Mouse (Mus musculus): Measurements from ENCODE around the gene Ntpcr.

Ntpcr gene

DNA sequence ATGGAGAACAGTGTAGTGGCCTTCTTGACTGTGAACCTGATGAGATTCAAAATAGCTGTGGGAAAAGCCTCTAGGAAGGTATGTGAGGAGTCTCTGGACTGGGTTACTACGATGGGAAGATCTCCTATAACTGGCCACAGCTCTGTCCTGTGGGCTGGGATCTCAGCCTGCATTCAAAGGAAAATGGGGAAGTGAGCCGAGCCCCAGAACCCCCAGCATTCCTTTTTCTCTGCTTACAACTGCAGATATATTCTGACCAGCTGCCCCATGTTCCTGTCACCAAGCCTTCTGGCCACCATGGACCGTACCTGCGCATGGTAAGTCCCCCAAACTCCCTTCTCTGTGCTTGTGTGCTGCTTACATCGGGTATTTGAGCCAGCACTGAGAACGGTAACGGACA, at the start of gene Ntpcr:
Gene Ntpcr, plus strand, starts transcription at position 218 of the 400 bp plus-strand sequence.
- no peak for DNase-seq (ENCODE audit: low read depth, low spot score)

- no peak for DNase-seq (ENCODE audit: low read depth, low spot score)
Observed at GRCm38 (mm10) chr8:125680851-125681408, 48.8 kb upstream of the Ntpcr start.

- no peak for DNase-seq (ENCODE audit: low read depth, low spot score)
Observed at GRCm38 (mm10) chr8:125685216-125685760, 44.5 kb upstream of the Ntpcr start.

GRCm38 (mm10) chr8:125686221-125686865, 43.4 kb upstream of the Ntpcr start:
- DNase-seq (ENCODE audit: low read depth, low spot score) = no peak

GRCm38 (mm10) chr8:125690166-125690915, 39.4 kb upstream of the Ntpcr start:
- no peak for DNase-seq (ENCODE audit: low read depth, low spot score)

DNA sequence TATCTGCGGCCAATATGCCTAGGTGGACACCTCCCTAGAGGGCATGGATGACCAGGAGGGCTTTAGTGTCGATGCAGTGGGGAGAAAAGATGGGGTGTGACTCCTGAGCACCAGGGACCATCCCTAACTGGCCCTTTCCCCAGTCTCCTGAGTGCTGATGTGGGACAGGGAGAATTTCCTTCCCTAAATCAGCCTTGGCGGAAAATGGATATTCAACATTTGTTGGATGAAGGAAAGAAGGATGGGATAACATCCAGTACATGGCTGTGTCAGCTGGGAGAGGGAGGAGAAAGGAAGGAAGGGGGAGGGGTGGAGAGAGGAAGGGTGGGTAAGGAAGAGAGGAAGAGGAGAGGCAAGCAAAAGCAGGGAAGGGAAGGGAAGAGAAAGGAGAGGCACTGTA, 38.8 kb upstream of the Ntpcr start:
- DNase-seq (ENCODE audit: low read depth, low spot score) = no peak

GRCm38 (mm10) chr8:125692447-125692846, 37.3 kb upstream of the Ntpcr start:
- DNase-seq (ENCODE audit: low read depth, low spot score) = no peak

- DNase-seq (ENCODE audit: low read depth, low spot score) = no peak
Observed at GRCm38 (mm10) chr8:125693197-125693596, 36.6 kb upstream of the Ntpcr start.

DNA sequence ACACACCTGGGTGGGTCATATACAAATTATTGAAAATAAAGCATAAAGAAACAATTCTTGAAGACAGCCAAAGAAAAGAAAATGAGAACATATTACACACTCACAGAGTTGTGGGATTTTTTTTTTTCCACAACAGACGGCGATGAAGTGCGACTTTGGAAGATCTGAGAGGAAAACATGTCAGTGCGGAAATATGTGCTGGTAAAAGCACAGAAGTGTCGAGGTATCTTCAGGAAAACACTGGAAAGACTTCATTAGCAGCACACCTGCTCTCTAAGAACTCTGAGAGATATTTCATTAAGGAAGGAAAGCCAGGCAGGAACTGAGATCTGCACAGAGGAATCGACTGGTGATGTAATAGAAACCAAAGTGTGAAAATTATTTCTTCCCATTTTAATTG, 33.8 kb upstream of the Ntpcr start:
- no peak for DNase-seq (ENCODE audit: low read depth, low spot score)

GRCm38 (mm10) chr8:125699391-125700025, 30.3 kb upstream of the Ntpcr start:
- DNase-seq (ENCODE audit: low read depth, low spot score) = no peak

- no peak for DNase-seq (ENCODE audit: low read depth, low spot score)
Observed at GRCm38 (mm10) chr8:125700407-125700806, 29.4 kb upstream of the Ntpcr start.

DNA sequence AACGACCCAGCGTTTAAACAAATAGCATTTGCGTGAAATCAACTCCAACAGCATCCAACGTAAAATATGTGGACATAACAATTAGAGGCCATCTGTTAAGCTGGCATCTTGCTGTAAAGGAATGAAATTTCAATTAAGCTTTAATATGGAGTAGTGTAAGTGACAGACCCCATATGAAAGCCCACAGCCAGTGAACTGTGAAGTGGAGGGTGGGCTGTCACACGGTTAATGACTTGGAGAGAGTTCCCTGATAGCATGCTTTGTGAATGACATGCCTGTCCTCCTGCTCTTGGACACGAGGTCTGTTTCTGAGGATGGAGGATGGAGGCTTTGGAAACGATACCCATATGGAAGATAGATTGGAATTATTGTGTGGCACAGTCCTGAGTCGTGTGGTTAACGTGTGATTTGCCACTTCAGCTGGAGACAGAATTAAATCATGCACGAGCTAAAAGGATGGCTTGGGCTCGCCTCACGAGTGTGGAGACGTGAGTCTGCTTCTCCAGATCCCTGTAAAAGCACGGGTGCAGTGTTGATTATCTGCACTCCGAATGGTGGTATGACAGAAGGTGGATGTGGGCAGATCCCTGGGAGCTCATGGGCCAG, 26.8 kb upstream of the Ntpcr start:
- no peak for DNase-seq (ENCODE audit: low read depth, low spot score)

GRCm38 (mm10) chr8:125704434-125704833, 25.3 kb upstream of the Ntpcr start:
- DNase-seq (ENCODE audit: low read depth, low spot score) = no peak

DNA sequence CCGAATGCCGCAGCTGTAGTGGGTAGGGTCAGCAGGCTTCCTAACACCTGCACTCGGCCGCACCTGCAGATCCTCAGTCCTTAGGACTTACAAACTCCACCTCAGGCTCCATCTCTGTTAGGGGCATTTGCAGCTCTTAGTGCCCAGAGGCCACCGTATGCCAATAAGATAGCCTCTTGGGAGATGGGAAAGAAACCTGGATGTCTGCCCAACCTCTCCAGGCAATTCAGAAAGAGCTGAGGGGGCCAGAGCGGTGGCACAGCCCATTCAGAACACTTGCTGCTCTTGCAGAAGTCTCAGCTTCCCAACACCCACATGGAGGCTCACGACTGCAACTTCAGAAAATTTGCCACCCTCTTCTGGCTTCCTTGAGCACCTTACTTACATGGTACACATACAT, 23.9 kb upstream of the Ntpcr start:
- DNase-seq (ENCODE audit: low read depth, low spot score) = no peak

DNA sequence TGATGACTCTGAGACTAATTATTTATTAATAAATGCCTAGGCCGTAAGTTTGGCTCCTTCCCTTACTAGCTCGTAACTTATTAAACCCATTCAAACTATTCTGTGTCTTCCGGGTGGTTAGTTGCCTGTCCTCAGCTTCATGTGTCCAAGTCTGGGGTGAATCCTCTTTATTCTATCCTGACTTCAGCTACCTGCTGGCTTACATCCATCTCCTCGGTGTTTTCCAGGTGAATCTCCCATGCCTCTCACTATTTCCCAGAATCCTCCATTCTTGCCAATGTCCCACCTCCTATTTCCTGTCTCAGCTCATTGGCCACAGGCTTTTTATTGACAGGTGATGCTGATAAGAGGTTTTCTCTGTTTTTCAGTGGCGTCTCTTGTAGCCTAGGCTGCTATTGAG, 20.6 kb upstream of the Ntpcr start:
- no peak for DNase-seq (ENCODE audit: low read depth, low spot score)

- DNase-seq (ENCODE audit: low read depth, low spot score) = no peak
Observed at GRCm38 (mm10) chr8:125711514-125711913, 18.2 kb upstream of the Ntpcr start.

DNA sequence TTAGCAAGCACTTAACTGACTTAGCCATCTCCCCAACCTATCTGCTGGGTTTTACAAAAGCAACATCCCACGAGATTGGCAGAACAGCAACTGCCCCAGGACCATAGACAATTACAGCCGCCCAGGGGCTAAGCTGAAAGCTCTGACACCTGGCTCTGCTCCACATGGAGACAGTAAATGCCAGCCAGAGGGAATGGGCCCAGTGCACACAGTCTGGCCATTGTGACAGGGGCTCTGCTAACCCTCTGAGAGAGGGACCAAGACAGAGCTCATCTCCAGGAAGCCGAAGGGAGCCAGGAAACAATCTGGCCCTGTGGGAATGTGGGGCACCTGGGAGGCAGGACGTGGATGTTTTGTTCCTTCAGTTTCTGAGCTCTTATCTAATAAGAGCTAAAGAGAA, 13.6 kb upstream of the Ntpcr start:
- DNase-seq (ENCODE audit: low read depth, low spot score) = no peak

- DNase-seq (ENCODE audit: low read depth, low spot score) = peak; percentile 40
Observed at GRCm38 (mm10) chr8:125716613-125717012, 13.2 kb upstream of the Ntpcr start.

DNA sequence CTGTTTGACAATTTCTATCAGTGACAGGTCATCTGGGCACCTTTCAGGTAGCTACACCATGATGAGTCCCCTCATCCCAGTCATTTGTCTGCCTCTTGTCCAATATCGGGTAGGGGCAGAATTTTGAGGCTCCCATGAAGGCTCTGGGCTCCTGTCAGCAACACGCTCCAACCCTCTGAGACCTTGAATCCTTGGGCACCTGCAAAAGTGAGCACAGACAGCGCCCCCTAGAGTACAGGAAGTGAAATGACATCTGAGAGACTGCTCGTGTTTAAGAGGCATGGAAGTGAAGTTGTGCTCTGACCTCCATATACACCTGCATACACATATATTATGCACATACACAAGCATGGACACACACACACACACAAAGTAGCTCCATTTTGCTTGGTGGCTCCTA, 10.8 kb upstream of the Ntpcr start:
- no peak for DNase-seq (ENCODE audit: low read depth, low spot score)

- DNase-seq (ENCODE audit: low read depth, low spot score) = no peak
Observed at GRCm38 (mm10) chr8:125722675-125723074, 7.1 kb upstream of the Ntpcr start.

DNA sequence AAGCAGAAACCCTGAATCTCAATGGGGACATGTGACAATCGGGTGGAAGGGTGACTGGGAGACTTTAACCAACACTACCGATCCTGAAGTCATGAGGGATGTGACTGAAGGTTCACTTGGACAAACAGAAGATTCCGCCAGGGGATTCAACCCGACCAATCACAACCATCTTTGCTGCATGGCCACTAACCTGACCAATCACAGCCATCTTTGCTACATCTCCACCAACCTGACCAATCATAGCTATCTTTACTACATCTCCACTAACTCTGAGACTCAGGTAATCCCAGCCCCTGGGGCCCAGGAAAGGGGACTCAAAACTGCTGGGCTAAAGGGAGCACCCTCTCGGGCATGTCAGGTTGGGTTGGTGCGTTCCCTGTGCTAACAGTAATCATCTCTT, 6.3 kb upstream of the Ntpcr start:
- DNase-seq (ENCODE audit: low read depth, low spot score) = no peak
